Mouse (Mus musculus) granulocyte monocyte progenitor cell, adult 5-6 weeks (primary cell): ENCODE data around the gene Mre11a. TPM values are rescaled to one million over a fixed set of nuclear protein-coding genes. Genes with fewer than 3 reads are reported as not detected.
A peak's percentile ranks its signal among the peaks of the same experiment; 100 is the strongest.

Experiments
- ATAC-seq: replicated peaks from 2 replicates; pipeline ENCODE4 v1.8.0; 2016; ENCODE audit warnings: mild to moderate bottlenecking, moderate TSS enrichment, inconsistent platforms; ENCODE audit not compliant: poor library complexity, severe bottlenecking
- total RNA-seq, 2 experiments: library from RNA; stranded (forward) in 1 of 2; stranded (reverse) in 1 of 2; fragments of 200-712, 200-1000 nt in 1 of 2; fragments of >200 nt in 1 of 2; fragmentation: Nextera tagmentation in 1 of 2; gene quantifications; 2 replicates each; pipeline ENCODE4 v1.2.3; 2014 to 2017

Mre11a gene
- 54.7 and 68.9 TPM in 2 replicates for total RNA-seq (2014; fragmentation: Nextera tagmentation)
- total RNA-seq (2017): 50.1 and 58.6 TPM in 2 replicates

DNA sequence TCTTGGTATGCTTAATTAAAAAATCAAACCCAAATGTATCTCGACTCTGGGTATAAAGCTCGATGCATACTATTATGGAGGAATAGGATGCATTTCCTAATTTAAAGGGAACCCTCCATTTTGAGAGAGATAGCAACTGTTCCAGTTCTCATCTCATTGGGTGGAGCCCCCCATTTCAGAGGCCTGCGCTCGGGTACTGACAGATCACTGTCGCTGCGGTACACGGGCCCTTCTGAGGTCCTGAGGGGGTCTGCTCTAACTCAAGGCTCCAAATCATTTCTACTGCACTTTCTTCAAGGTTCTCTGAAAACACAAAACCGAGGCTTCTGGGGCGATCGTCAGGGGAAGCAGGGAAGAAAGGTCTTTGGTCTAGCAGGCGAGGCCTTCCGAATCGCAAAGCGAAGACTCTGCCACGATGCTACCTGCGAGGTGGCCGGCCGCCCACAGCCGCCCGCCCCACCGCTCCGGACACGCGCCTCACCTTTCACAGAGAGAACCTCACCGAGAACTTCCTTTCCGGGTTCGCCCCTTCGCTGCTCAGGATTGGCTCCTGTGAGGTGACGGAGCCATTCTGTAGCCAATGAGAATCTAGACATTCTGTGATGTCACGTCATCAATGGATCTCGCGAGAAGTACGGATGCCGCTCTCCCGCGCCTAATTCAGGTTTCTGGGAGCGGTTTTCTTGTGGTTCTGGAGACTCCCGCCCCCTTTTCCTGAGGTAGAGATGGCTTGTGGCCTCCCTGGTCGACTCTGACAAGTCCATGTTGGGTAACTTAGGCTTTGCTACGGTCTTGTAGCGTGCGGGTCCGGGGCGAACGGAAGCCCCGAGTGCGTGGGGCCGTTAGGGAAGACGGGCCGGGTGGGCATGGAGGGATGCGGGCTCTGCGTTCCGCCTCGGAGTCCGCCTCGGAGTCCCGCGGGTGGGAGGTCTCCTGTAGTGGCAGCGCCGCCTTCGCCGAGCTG, at the start of gene Mre11a, which contains the start of gene Ankrd49:
Mre11a (plus strand) TSS at position 616 of the 964 bp plus-strand sequence.
Ankrd49 (minus strand) TSS at position 818 of the 964 bp plus-strand sequence.
- peak; percentile 97 for ATAC-seq

DNA sequence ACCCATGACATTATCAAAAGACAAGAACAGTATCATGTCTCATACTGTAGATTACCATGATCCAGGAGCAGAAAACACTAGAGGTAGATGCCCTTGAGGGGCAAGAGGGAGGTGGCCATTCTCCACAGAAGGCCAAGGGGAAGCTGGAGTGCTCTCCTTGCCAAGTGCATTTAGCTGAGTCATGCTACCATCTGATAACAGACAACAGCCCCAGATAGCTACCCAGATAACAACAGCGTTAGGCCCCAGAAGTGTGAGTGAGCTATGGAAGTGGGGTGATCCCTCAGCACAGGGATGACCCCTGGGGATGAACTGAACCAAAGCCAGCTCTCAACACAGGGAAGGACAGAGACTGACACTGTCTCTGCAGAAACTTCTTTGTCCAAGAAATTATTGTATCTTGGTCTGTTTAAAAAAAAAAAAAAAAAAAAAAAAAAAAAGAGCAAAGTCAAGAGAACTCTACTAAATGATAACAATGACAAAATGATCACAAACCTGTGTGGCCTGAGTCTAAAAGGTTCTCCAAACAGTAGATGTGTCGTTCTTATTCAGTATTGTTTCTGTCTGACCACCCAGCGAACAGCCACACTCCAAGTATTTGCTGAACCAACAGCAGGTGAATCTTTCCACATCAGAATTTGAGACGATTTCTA, 44.8 kb upstream of the Mre11a start:
- peak; percentile 76 for ATAC-seq

DNA sequence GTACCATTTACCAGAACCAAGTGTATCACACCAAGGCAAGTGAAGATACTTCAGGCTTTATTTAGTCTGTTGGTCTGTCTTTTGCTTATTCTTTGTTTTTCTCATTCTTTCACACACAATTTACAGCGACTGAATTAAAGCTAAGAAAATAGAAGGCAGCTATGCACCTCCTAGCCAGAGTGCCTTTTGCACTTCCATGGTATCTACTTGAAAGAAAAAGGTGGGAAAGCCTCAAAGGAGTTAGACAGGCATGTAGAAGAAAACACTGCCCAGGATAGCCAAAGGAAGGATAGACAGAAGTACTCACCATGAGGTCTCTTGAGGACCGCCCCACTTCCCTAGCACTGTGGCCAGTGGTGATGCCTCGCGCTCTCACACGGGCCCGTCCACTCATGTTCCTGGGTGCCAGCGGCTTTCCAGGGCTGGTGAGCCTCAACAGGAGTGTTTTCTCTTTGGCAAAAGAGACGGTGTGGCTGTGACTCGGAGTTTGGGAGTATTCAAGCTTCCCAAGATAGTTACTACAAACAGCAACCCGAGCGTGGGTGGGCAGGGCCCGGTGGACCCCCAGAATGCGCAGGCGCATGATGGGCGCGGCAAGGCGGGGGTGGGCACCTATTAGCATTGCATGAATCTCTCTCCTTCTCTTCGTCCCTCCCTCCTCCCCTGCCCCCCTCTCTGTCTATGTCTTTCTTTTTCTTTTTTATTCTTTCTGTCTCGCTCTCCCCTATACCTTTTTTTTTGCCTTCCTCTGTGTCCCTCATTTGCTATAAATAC, 44.1 kb upstream of the Mre11a start, which contains the start of gene Piwil4:
Piwil4 (minus strand) TSS at position 583 of the 774 bp plus-strand sequence.
- ATAC-seq: no peak

DNA sequence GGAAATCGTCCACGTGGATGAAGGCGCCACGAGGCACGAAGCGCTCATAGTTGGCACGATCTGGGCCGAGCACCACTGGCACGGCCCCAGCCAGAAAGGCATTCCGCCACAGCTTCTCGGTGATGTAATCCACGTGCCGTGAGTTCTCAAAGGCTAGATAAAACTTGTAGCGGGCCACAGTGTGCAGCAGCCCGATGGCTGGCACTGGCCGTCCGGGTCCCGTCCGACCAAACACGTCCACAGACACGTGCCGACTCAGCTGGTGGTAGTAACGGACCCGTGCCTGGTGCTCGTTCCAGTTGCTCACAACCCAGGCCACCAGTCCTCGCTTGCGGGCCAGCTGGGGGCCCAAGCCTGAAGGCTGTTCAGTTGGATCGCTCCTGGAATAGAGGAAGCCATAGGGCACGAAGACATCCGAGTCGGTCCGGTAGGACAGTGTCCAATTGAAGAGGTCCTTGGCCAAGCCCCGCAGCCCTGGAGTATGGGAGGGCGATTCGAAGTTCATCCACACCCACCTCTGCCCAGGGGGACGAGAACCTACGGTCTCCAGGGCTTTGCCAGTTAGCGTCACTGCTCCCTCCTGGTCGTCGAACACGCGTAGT, 33.5 kb upstream of the Mre11a start:
- ATAC-seq: peak; percentile 16

- peak; percentile 47 for ATAC-seq
Measured at GRCm38 (mm10) chr9:14751503-14752000, 32.9 kb upstream of the Mre11a start.

DNA sequence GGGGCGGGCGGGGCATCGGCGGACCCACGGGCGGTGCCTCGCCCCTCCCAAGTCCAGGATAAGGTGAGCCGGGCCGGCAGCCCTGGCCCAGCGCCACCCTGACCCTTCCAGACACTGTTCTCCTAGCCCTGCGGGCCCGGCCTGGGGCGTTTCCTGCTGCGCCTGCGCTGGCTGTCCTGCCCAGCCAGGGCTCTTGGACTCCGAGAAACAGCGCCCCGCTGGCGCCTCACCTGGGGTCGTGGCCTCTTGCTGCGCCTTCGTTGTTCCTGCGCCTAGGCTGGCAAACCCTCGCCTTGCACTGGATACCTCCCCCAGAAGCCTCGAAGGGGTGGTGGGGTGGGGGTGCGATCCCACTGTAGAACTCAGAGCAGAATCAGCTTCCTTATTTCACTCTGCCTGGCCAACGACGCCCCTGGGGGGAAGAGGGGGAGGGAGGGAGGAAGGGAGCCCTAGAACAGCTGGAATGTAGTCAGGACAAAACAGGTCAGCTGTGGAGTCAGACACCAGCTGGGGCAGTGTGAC, 32.4 kb upstream of the Mre11a start, which contains the start of gene Fut4:
Fut4 (minus strand) TSS at position 393 of the 522 bp plus-strand sequence.
- peak; percentile 70 for ATAC-seq

GRCm38 (mm10) chr9:14753947-14754346, 30.5 kb upstream of the Mre11a start:
- no peak for ATAC-seq

DNA sequence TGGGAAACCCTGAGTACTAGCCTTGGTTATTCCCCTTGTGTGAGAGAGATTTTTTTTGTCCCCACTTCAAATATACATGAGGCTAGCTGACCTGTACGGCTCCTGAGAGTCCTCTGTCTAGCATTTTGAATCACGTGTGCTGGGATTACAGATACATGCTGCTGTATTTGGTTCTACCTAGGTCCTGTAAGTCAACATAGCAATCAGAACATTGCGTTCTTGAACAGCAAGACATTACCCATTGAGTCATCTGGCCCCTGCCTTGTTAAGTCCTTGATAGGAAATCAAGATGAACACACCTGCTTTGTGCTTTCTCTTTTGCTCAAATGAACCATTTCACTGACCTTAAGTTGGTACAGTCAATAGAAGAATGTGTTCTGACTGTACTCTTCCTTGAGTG, 30.0 kb upstream of the Mre11a start:
- no peak for ATAC-seq

DNA sequence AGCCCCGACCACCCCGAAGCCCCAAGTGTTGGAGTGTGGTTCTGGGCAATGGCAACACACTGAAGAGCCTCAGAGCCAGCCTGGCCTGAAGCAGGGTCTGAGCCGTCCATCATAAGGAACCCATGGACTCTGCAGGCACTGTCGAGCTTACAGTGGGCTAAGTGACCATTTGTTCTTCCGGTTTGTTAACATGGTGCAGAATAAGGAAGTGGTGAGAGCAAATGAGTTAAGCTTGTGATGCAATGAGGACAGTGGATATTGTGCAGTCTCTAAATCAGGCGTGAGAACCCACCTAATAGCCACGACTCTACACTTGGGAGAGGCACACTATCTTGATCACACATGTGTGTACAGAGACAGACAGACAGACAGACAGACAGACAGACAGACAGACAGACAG, 25.9 kb upstream of the Mre11a start:
- peak; percentile 97 for ATAC-seq

GRCm38 (mm10) chr9:14759261-14759660, 25.2 kb upstream of the Mre11a start:
- ATAC-seq: 0 out of 2 replicates have a peak, but pooled peaks have one; percentile 16

DNA sequence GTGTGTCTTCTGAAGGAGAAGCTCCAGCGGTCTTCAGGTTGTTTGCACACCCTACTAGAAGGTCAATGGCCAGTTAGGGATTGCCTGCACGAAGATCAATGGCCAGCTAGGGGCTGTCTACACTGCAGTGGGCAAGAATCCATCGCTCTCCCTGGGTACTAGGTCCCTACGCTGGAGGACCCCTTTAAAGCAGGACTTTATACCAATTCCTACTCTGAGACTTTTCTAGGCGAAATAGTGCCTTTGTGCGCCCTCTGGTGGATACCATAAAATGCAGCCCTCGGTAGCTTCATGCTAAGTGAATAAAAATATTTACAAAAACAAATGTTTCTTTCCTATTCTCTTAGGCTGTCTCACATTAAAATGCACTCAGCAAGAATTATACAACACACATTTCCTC, 19.7 kb upstream of the Mre11a start:
- peak; percentile 42; the same call in 1 of the 2 replicates for ATAC-seq

DNA sequence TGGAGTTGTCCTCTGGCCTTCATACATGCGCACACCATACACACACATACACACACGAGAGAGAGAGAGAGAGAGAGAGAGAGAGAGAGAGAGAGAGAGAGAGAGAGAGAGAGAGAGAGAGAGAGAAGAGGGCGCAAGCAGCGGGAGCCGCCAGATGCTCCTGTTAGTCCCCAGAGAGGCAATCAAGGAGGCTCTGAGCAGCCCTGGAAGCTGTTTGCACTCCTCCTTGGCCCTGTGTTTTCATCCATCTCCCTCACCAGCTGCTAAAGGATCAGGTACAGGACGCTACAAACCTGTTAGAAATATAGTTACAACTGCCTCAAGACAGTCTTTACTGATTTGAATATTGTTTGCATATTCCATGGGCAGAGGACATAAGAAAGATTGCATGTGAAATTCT, 14.6 kb upstream of the Mre11a start:
- ATAC-seq: no peak

GRCm38 (mm10) chr9:14770803-14771471, 13.5 kb upstream of the Mre11a start, which contains the start of gene 1700012B09Rik:
Gene 1700012B09Rik, minus strand, starts transcription at chr9:14771030.
- ATAC-seq: peak; percentile 48

GRCm38 (mm10) chr9:14772074-14772473, 12.4 kb upstream of the Mre11a start:
- peak; percentile 63 for ATAC-seq

- ATAC-seq: no peak
Measured at GRCm38 (mm10) chr9:14773813-14774212, 10.6 kb upstream of the Mre11a start.

DNA sequence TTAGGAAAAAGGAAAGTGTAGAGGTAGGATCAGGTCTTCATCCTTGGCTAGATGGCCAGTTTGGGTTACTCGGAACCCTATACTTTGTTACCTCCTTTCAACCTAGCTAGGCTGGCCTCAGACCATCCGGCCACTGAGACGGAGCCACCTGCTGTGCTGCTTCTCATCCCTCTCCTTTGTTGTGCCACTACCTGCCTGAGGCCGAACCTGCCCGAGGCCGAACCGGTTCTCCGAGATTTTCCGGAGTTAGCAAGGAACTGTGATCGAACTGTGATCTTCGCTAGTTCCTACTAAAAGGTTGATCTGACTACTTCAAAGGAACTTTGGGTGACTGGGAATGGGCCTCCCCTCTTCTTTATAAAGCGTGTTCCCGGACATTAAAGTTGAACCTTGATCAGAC, 6.1 kb upstream of the Mre11a start:
- no peak for ATAC-seq

- no peak for ATAC-seq
Measured at GRCm38 (mm10) chr9:14787356-14787755, 2.9 kb downstream of the Mre11a start.

GRCm38 (mm10) chr9:14805714-14806113, 21.3 kb downstream of the Mre11a start:
- no peak for ATAC-seq

- ATAC-seq: no peak
Measured at GRCm38 (mm10) chr9:14806786-14807185, 22.3 kb downstream of the Mre11a start.
